Comparison of ENCODE assay signal across 8 mouse cellular contexts in the genomic region with DNA sequence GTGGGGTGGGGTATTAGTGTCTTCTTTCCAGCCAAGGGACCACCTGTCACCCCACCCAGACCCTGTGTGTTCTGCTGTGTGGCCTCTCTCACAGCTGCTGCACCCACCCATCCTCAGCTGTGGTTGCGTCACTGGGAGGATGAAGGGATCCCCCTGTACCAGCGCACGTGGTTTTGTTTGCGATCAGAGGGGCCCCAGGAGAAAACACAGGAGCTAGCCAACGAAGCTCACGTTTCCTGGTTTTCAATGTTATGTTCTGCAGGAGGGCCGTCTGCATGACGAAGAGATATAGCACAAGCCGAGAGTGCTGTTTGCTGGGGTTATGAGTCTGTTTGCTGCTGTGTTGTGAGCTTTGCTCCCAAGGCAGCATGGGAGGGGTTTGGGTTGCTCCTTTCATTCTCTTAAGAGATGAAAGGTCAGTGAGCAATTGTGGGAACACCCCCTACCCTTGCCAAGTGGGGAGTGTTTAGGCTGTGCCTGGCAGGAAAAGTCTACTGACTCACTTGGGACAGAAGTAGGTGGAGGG.
A peak's percentile ranks its signal among the peaks of the same experiment; 100 is the strongest.
DNase-seq lines count a peak whose midpoint lies in the region; ATAC-seq lines count a peak whose summit lies in the region.

No protein-coding gene starts in this region.

- H3K27ac ChIP-seq in heart, embryonic 11.5 days (ENCODE audit: low read depth, low read length) = no peak overlapping the region

- no peaks in the 10 kb centered on the region for H3K9me3 ChIP-seq in heart, embryonic 11.5 days (replicated peaks; ENCODE audit: control insufficient read depth, low read length)

- WGBS in heart, embryonic 11.5 days (ENCODE audit: insufficient replicate concordance) = 22% methylated on average over 9 of the region's 9 CpGs

- no peak overlapping the region for H3K4me3 ChIP-seq in heart, embryonic 11.5 days (ENCODE audit: low read depth, low read length)

- peak; percentile 71 for DNase-seq in 3T3-L1 (ENCODE audit: low read depth, low spot score)
- DNase-seq in ZHBTc4 (ENCODE audit: low read depth, low spot score) = peak; percentile 11
- peak; percentile 76 for DNase-seq in kidney, adult 9 months
- DNase-seq in retina, postnatal 1 day = peak; percentile 10
- no peak for DNase-seq in layer of hippocampus, postnatal 36 days
- no peak for DNase-seq in left cerebral cortex, postnatal 4 days
- DNase-seq in c-Kit-positive CD71-positive TER-119-positive erythroid progenitor cells, embryonic 14.5 days (ENCODE audit: low spot score) = no peak

- peaks cover 11% of the 10 kb centered on the region for H3K4me1 ChIP-seq in heart, embryonic 11.5 days (ENCODE audit: control insufficient read depth, insufficient read depth, low read length)

- no peaks in the 10 kb centered on the region for H3K27me3 ChIP-seq in heart, embryonic 11.5 days (ENCODE audit: control insufficient read depth, insufficient read depth, low read length)

- peak overlapping the region; percentile 14; the same call in 1 of the 2 replicates for H3K4me2 ChIP-seq in heart, embryonic 11.5 days

- no peak overlapping the region for H3K9ac ChIP-seq in heart, embryonic 11.5 days (ENCODE audit: low read depth, low read length)

- H3K36me3 ChIP-seq in heart, embryonic 11.5 days (ENCODE audit: control insufficient read depth, insufficient read depth, low read length) = no peaks in the 10 kb centered on the region

- intact Hi-C loops in left cerebral cortex, postnatal 4 days (cut with DNase I) = no loop called here

- no peak for ATAC-seq in heart, embryonic 11.5 days (replicated peaks; ENCODE audit: insufficient number of reproducible peaks, low FRiP score, low TSS enrichment)

Comparison
In these comparisons a context has a peak if more than half of its experiments do, and no peak if none do; other contexts are left out.
1. DNase-seq: peak in 3T3-L1 (single experiment), ZHBTc4 (single experiment), kidney, adult 9 months (single experiment) and retina, postnatal 1 day (single experiment); none in layer of hippocampus, postnatal 36 days (0 of 2), left cerebral cortex, postnatal 4 days (single experiment) and c-Kit-positive CD71-positive TER-119-positive erythroid progenitor cells, embryonic 14.5 days (single experiment).